Mouse (Mus musculus): ENCODE results near the gene Bcl3. TPM values are rescaled to one million over a fixed set of nuclear protein-coding genes. Genes with fewer than 3 reads are reported as not detected.

The Bcl3 gene
- polyA plus RNA-seq (2014; fragmentation: Illumina TruSeq; extraction: RNeasy Lipid Tissue Mini Kit (QIAGEN cat#74804); ENCODE audit: low read depth, low replicate concordance), result 5.4 TPM

GRCm38 (mm10) chr7:19822604-19823058 lies at the start of gene Bcl3:
TSS of gene Bcl3 (minus strand) at chr7:19822770.

GRCm38 (mm10) chr7:19861199-19861598 lies 38.6 kb upstream of the Bcl3 start, which contains the start of gene Ceacam16:
TSS of gene Ceacam16 (minus strand) at chr7:19861299.

GRCm38 (mm10) chr7:19851858-19852570 lies 29.4 kb upstream of the Bcl3 start, which contains the start of gene Gm19345:
TSS of gene Gm19345 (plus strand) at chr7:19852003.

GRCm38 (mm10) chr7:19796697-19797588 lies 25.6 kb downstream of the Bcl3 start, which contains the start of gene Cblc:
TSS of gene Cblc (minus strand) at chr7:19796809.

GRCm38 (mm10) chr7:19770984-19771391 lies 51.6 kb downstream of the Bcl3 start, which contains the start of gene Bcam:
TSS of gene Bcam (minus strand) at chr7:19771016.

Other genes with a start within 250 kb of the Bcl3 start
- gene Zfp296, start 245.5 kb downstream of the Bcl3 start, polyA plus RNA-seq (2014; fragmentation: Illumina TruSeq; extraction: RNeasy Lipid Tissue Mini Kit (QIAGEN cat#74804); ENCODE audit: low read depth, low replicate concordance), result not detected
- gene Gemin7, start 245.2 kb downstream of the Bcl3 start, polyA plus RNA-seq (2014; fragmentation: Illumina TruSeq; extraction: RNeasy Lipid Tissue Mini Kit (QIAGEN cat#74804); ENCODE audit: low read depth, low replicate concordance), result 10.5 TPM
- gene Clasrp, start 218.3 kb downstream of the Bcl3 start, polyA plus RNA-seq (2014; fragmentation: Illumina TruSeq; extraction: RNeasy Lipid Tissue Mini Kit (QIAGEN cat#74804); ENCODE audit: low read depth, low replicate concordance), result 1.7 TPM
- 0.11 TPM for gene Relb, start 193.3 kb downstream of the Bcl3 start, polyA plus RNA-seq (2014; fragmentation: Illumina TruSeq; extraction: RNeasy Lipid Tissue Mini Kit (QIAGEN cat#74804); ENCODE audit: low read depth, low replicate concordance)
- 20.7 TPM for gene Clptm1, start 157.7 kb downstream of the Bcl3 start, polyA plus RNA-seq (2014; fragmentation: Illumina TruSeq; extraction: RNeasy Lipid Tissue Mini Kit (QIAGEN cat#74804); ENCODE audit: low read depth, low replicate concordance)
- 44.8 TPM for gene Apoc2, start 144.8 kb downstream of the Bcl3 start, polyA plus RNA-seq (2014; fragmentation: Illumina TruSeq; extraction: RNeasy Lipid Tissue Mini Kit (QIAGEN cat#74804); ENCODE audit: low read depth, low replicate concordance)
- not detected for gene Gm44805, start 141.3 kb downstream of the Bcl3 start, polyA plus RNA-seq (2014; fragmentation: Illumina TruSeq; extraction: RNeasy Lipid Tissue Mini Kit (QIAGEN cat#74804); ENCODE audit: low read depth, low replicate concordance)
- gene Apoc4, start 141.3 kb downstream of the Bcl3 start, polyA plus RNA-seq (2014; fragmentation: Illumina TruSeq; extraction: RNeasy Lipid Tissue Mini Kit (QIAGEN cat#74804); ENCODE audit: low read depth, low replicate concordance), result 123 TPM
- 3,872 TPM for gene Apoc1, start 130.1 kb downstream of the Bcl3 start, polyA plus RNA-seq (2014; fragmentation: Illumina TruSeq; extraction: RNeasy Lipid Tissue Mini Kit (QIAGEN cat#74804); ENCODE audit: low read depth, low replicate concordance)
- 941 TPM for gene Apoe, start 123.6 kb downstream of the Bcl3 start, polyA plus RNA-seq (2014; fragmentation: Illumina TruSeq; extraction: RNeasy Lipid Tissue Mini Kit (QIAGEN cat#74804); ENCODE audit: low read depth, low replicate concordance)
- gene Tomm40, start 107.3 kb downstream of the Bcl3 start, polyA plus RNA-seq (2014; fragmentation: Illumina TruSeq; extraction: RNeasy Lipid Tissue Mini Kit (QIAGEN cat#74804); ENCODE audit: low read depth, low replicate concordance), result 1.1 TPM
- gene Nectin2, start 72.3 kb downstream of the Bcl3 start, polyA plus RNA-seq (2014; fragmentation: Illumina TruSeq; extraction: RNeasy Lipid Tissue Mini Kit (QIAGEN cat#74804); ENCODE audit: low read depth, low replicate concordance), result 2.6 TPM
- gene Bcam, start 51.8 kb downstream of the Bcl3 start, polyA plus RNA-seq (2014; fragmentation: Illumina TruSeq; extraction: RNeasy Lipid Tissue Mini Kit (QIAGEN cat#74804); ENCODE audit: low read depth, low replicate concordance), result 0.16 TPM
- gene Cblc, start 26.0 kb downstream of the Bcl3 start, polyA plus RNA-seq (2014; fragmentation: Illumina TruSeq; extraction: RNeasy Lipid Tissue Mini Kit (QIAGEN cat#74804); ENCODE audit: low read depth, low replicate concordance), result 2.6 TPM
- gene Gm19345, start 29.2 kb upstream of the Bcl3 start, polyA plus RNA-seq (2014; fragmentation: Illumina TruSeq; extraction: RNeasy Lipid Tissue Mini Kit (QIAGEN cat#74804); ENCODE audit: low read depth, low replicate concordance), result not detected
- not detected for gene Ceacam16, start 38.5 kb upstream of the Bcl3 start, polyA plus RNA-seq (2014; fragmentation: Illumina TruSeq; extraction: RNeasy Lipid Tissue Mini Kit (QIAGEN cat#74804); ENCODE audit: low read depth, low replicate concordance)
- not detected for gene Ceacam19, start 65.2 kb upstream of the Bcl3 start, polyA plus RNA-seq (2014; fragmentation: Illumina TruSeq; extraction: RNeasy Lipid Tissue Mini Kit (QIAGEN cat#74804); ENCODE audit: low read depth, low replicate concordance)
- 7.0 TPM for gene Pvr, start 98.4 kb upstream of the Bcl3 start, polyA plus RNA-seq (2014; fragmentation: Illumina TruSeq; extraction: RNeasy Lipid Tissue Mini Kit (QIAGEN cat#74804); ENCODE audit: low read depth, low replicate concordance)
- 0.21 TPM for gene Igsf23, start 128.0 kb upstream of the Bcl3 start, polyA plus RNA-seq (2014; fragmentation: Illumina TruSeq; extraction: RNeasy Lipid Tissue Mini Kit (QIAGEN cat#74804); ENCODE audit: low read depth, low replicate concordance)
- not detected for gene Ceacam20, start 142.6 kb upstream of the Bcl3 start, polyA plus RNA-seq (2014; fragmentation: Illumina TruSeq; extraction: RNeasy Lipid Tissue Mini Kit (QIAGEN cat#74804); ENCODE audit: low read depth, low replicate concordance)
- not detected for gene Nlrp9b, start 168.7 kb upstream of the Bcl3 start, polyA plus RNA-seq (2014; fragmentation: Illumina TruSeq; extraction: RNeasy Lipid Tissue Mini Kit (QIAGEN cat#74804); ENCODE audit: low read depth, low replicate concordance)

All from liver, adult 10 weeks (tissue).